Mouse (Mus musculus): ENCODE results near the gene Gm28845. TPM values are rescaled to one million over a fixed set of nuclear protein-coding genes. Genes with fewer than 3 reads are reported as not detected.

The Gm28845 gene
- polyA plus RNA-seq, 1 experiment from 2014 or later: not detected

- no peaks in the 10 kb centered on the region for H3K4me1 ChIP-seq
- no peak overlapping the region for H3K27ac ChIP-seq
- no peaks in the 10 kb centered on the region for H3K36me3 ChIP-seq
- no peaks in the 10 kb centered on the region for H3K9me3 ChIP-seq
- H3K4me3 ChIP-seq (replicated peaks): no peak overlapping the region
- H3K9ac ChIP-seq: no peak overlapping the region
- H3K4me2 ChIP-seq: no peak overlapping the region
- ATAC-seq (ENCODE audit: insufficient read depth, low FRiP score, low read depth): no peak
- no peaks in the 10 kb centered on the region for H3K27me3 ChIP-seq (replicated peaks)
- WGBS: 77% methylated on average over 3 of the region's 3 CpGs
Measured at GRCm38 (mm10) chr1:65096953-65097352, 22.4 kb downstream of the Gm28845 start.

- H3K4me1 ChIP-seq: no peaks in the 10 kb centered on the region
- H3K4me2 ChIP-seq: no peak overlapping the region
- no peaks in the 10 kb centered on the region for H3K36me3 ChIP-seq
- H3K9me3 ChIP-seq: no peaks in the 10 kb centered on the region
- H3K9ac ChIP-seq: no peak overlapping the region
- no peak overlapping the region for H3K4me3 ChIP-seq (replicated peaks)
- 85% methylated on average over 3 of the region's 3 CpGs for WGBS
- H3K27ac ChIP-seq: no peak overlapping the region
- no peaks in the 10 kb centered on the region for H3K27me3 ChIP-seq (replicated peaks)
- ATAC-seq (ENCODE audit: insufficient read depth, low FRiP score, low read depth): no peak
Measured at GRCm38 (mm10) chr1:65091566-65091965, 27.8 kb downstream of the Gm28845 start.

GRCm38 (mm10) chr1:65090370-65090769, 29.0 kb downstream of the Gm28845 start:
- WGBS: 56% methylated on average over 2 of the region's 2 CpGs
- no peak overlapping the region for H3K4me2 ChIP-seq
- H3K9ac ChIP-seq: no peak overlapping the region
- no peaks in the 10 kb centered on the region for H3K27me3 ChIP-seq (replicated peaks)
- no peaks in the 10 kb centered on the region for H3K4me1 ChIP-seq
- H3K27ac ChIP-seq: no peak overlapping the region
- H3K9me3 ChIP-seq: no peaks in the 10 kb centered on the region
- H3K4me3 ChIP-seq (replicated peaks): no peak overlapping the region
- H3K36me3 ChIP-seq: no peaks in the 10 kb centered on the region
- ATAC-seq (ENCODE audit: insufficient read depth, low FRiP score, low read depth): no peak

GRCm38 (mm10) chr1:65088567-65089356, 30.6 kb downstream of the Gm28845 start:
- no peak overlapping the region for H3K4me3 ChIP-seq (replicated peaks)
- H3K27me3 ChIP-seq (replicated peaks): no peaks in the 10 kb centered on the region
- no peak overlapping the region for H3K9ac ChIP-seq
- no peaks in the 10 kb centered on the region for H3K36me3 ChIP-seq
- H3K27ac ChIP-seq: no peak overlapping the region
- no peaks in the 10 kb centered on the region for H3K9me3 ChIP-seq
- H3K4me1 ChIP-seq: no peaks in the 10 kb centered on the region
- no peak for ATAC-seq (ENCODE audit: insufficient read depth, low FRiP score, low read depth)
- WGBS: 78% methylated on average over 6 of the region's 6 CpGs
- no peak overlapping the region for H3K4me2 ChIP-seq

- 43% methylated on average over 7 of the region's 7 CpGs for WGBS
- Histone ChIP-seq H3K4me3 (replicated peaks) (no peak within 1 kb of the TSS), H3K9ac (no peak within 1 kb of the TSS), H3K9me3 (no peaks in the 10 kb centered on the region), H3K36me3 (no peaks in the 10 kb centered on the region), H3K4me1 (no peaks in the 10 kb centered on the region), H3K27me3 (replicated peaks) (no peaks in the 10 kb centered on the region), H3K4me2 (no peak within 1 kb of the TSS), H3K27ac (no peak within 1 kb of the TSS)
- ATAC-seq (ENCODE audit: insufficient read depth, low FRiP score, low read depth): no peak
Measured at GRCm38 (mm10) chr1:65082188-65082587, 37.2 kb downstream of the Gm28845 start, which contains the start of gene Crygb. Crygb (minus strand) TSS chr1:65082288.

GRCm38 (mm10) chr1:65075607-65076006, 43.8 kb downstream of the Gm28845 start:
- ATAC-seq (ENCODE audit: insufficient read depth, low FRiP score, low read depth): no peak
- Histone ChIP-seq H3K4me1 (no peaks in the 10 kb centered on the region), H3K9me3 (no peaks in the 10 kb centered on the region), H3K27ac (no peak overlapping the region), H3K36me3 (no peaks in the 10 kb centered on the region), H3K4me2 (no peak overlapping the region), H3K27me3 (replicated peaks) (no peaks in the 10 kb centered on the region), H3K9ac (no peak overlapping the region), H3K4me3 (replicated peaks) (no peak overlapping the region)
- WGBS: 13% methylated on average over 5 of the region's 5 CpGs

GRCm38 (mm10) chr1:65073589-65073988, 45.8 kb downstream of the Gm28845 start, which contains the start of gene Crygc:
Crygc (minus strand) TSS chr1:65073689.
- Histone ChIP-seq H3K27ac (no peak within 1 kb of the TSS), H3K4me3 (replicated peaks) (no peak within 1 kb of the TSS), H3K27me3 (replicated peaks) (no peaks in the 10 kb centered on the region), H3K9me3 (no peaks in the 10 kb centered on the region), H3K4me2 (no peak within 1 kb of the TSS), H3K9ac (no peak within 1 kb of the TSS), H3K4me1 (no peaks in the 10 kb centered on the region), H3K36me3 (no peaks in the 10 kb centered on the region)
- 72% methylated on average over 6 of the region's 6 CpGs for WGBS
- no peak for ATAC-seq (ENCODE audit: insufficient read depth, low FRiP score, low read depth)

GRCm38 (mm10) chr1:65067842-65068241, 51.5 kb downstream of the Gm28845 start:
- no peaks in the 10 kb centered on the region for H3K27me3 ChIP-seq (replicated peaks)
- no peak for ATAC-seq (ENCODE audit: insufficient read depth, low FRiP score, low read depth)
- H3K4me3 ChIP-seq (replicated peaks): no peak overlapping the region
- H3K9ac ChIP-seq: no peak overlapping the region
- no peak overlapping the region for H3K27ac ChIP-seq
- no peak overlapping the region for H3K4me2 ChIP-seq
- H3K36me3 ChIP-seq: no peaks in the 10 kb centered on the region
- H3K4me1 ChIP-seq: no peaks in the 10 kb centered on the region
- no peaks in the 10 kb centered on the region for H3K9me3 ChIP-seq

- no peaks in the 10 kb centered on the region for H3K27me3 ChIP-seq (replicated peaks)
- ATAC-seq (ENCODE audit: insufficient read depth, low FRiP score, low read depth): no peak
- no peak overlapping the region for H3K4me2 ChIP-seq
- no peaks in the 10 kb centered on the region for H3K9me3 ChIP-seq
- no peaks in the 10 kb centered on the region for H3K36me3 ChIP-seq
- H3K9ac ChIP-seq: no peak overlapping the region
- no peaks in the 10 kb centered on the region for H3K4me1 ChIP-seq
- H3K4me3 ChIP-seq (replicated peaks): no peak overlapping the region
- no peak overlapping the region for H3K27ac ChIP-seq
- 79% methylated on average over 15 of the region's 15 CpGs for WGBS
Measured at GRCm38 (mm10) chr1:65064201-65064600, 55.2 kb downstream of the Gm28845 start.

- no peak within 1 kb of the TSS for H3K9ac ChIP-seq
- no peaks in the 10 kb centered on the region for H3K9me3 ChIP-seq
- no peaks in the 10 kb centered on the region for H3K36me3 ChIP-seq
- WGBS: 83% methylated on average over 8 of the region's 8 CpGs
- no peaks in the 10 kb centered on the region for H3K4me1 ChIP-seq
- H3K4me2 ChIP-seq: no peak within 1 kb of the TSS
- no peak within 1 kb of the TSS for H3K4me3 ChIP-seq (replicated peaks)
- no peaks in the 10 kb centered on the region for H3K27me3 ChIP-seq (replicated peaks)
- no peak within 1 kb of the TSS for H3K27ac ChIP-seq
- no peak for ATAC-seq (ENCODE audit: insufficient read depth, low FRiP score, low read depth)
Measured at GRCm38 (mm10) chr1:65063352-65063751, 56.0 kb downstream of the Gm28845 start, which contains the start of gene Crygd. Crygd (minus strand) TSS chr1:65063452.

GRCm38 (mm10) chr1:65052140-65052539, 67.2 kb downstream of the Gm28845 start:
- ATAC-seq (ENCODE audit: insufficient read depth, low FRiP score, low read depth): no peak

GRCm38 (mm10) chr1:65051696-65052095, 67.7 kb downstream of the Gm28845 start:
- H3K9ac ChIP-seq: no peak overlapping the region
- ATAC-seq (ENCODE audit: insufficient read depth, low FRiP score, low read depth): no peak
- H3K36me3 ChIP-seq: no peaks in the 10 kb centered on the region
- H3K9me3 ChIP-seq: no peaks in the 10 kb centered on the region
- H3K27ac ChIP-seq: no peak overlapping the region
- no peaks in the 10 kb centered on the region for H3K27me3 ChIP-seq (replicated peaks)
- 57% methylated on average over 7 of the region's 7 CpGs for WGBS
- no peak overlapping the region for H3K4me3 ChIP-seq (replicated peaks)
- H3K4me2 ChIP-seq: no peak overlapping the region
- no peaks in the 10 kb centered on the region for H3K4me1 ChIP-seq

More at GRCm38 (mm10) chr1:65052140-65052539, 67.2 kb downstream of the Gm28845 start:
- Histone ChIP-seq H3K4me2 (no peak overlapping the region), H3K4me1 (no peaks in the 10 kb centered on the region), H3K27ac (no peak overlapping the region), H3K4me3 (replicated peaks) (no peak overlapping the region), H3K9ac (no peak overlapping the region), H3K9me3 (no peaks in the 10 kb centered on the region), H3K27me3 (replicated peaks) (no peaks in the 10 kb centered on the region), H3K36me3 (no peaks in the 10 kb centered on the region)
- 18% methylated on average over 2 of the region's 2 CpGs for WGBS

All from stomach, embryonic 15.5 days (tissue).